Mouse (Mus musculus) gastrocnemius, postnatal 25 days (tissue): ENCODE measurements around the gene Yap1. TPM values are rescaled to one million over a fixed set of nuclear protein-coding genes. Genes with fewer than 3 reads are reported as not detected.

Experiments used
- DNase-seq: peaks from one replicate; pipeline ENCODE4 v3.0.0; 2022
- long read RNA-seq, 2 experiments: library from polyadenylated mRNA; stranded (forward); transcript quantifications; one replicate each; pipeline ENCODE4 v2.0.0; 2021
- total RNA-seq, 2 experiments: library from RNA; stranded (reverse); gene quantifications; 1 replicate in 1 of 2; 2 replicates in 1 of 2; pipeline ENCODE4 v1.2.3; 2021

Yap1 gene
- 10 to 100 TPM; 38.2 to 43.3 TPM for total RNA-seq
- long read RNA-seq, experiment 1, partial matches to known transcripts: 0 of 14 reads
- long read RNA-seq, experiment 1, other reads (novel, unspliced or antisense): 14 of 14 reads
- long read RNA-seq, experiment 2, full-length matches to known transcripts: 3 of 12 reads
- long read RNA-seq, experiment 2, partial matches to known transcripts: 0 of 12 reads
- long read RNA-seq, experiment 2, other reads (novel, unspliced or antisense): 9 of 12 reads

DNA sequence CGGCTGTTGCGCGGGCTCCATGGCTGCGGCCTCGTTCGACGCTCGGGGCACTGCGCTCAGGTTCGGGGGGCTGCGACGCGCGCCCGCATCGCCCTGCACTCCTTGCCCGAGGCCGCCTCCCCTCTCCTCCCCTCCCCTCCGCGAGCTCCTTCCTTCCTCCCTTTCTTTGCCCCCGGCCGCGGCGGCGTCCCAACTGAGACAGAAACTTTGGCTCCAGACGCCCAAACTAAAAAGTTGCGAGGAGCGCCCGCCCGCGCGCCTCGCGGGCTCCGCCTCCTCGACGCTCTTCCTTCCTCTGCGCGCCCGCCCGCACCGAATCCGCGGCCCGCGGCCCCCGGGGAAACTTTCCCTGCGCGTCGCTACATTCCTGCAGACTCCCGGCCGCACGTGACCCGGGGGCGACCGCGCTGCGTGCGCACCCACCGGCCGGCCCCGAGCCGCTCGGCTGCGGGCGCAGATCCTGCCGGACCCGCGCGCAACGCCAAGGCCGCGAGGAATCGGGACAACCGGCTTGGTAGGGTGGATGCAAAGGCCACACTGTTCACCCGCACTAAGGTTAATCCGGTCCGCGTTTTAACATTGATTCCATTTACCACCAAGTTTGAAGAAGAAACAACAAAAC, at the start of gene Yap1:
Gene Yap1, minus strand, starts transcription at position 227 of the 622 bp plus-strand sequence.
- peak; percentile 92 for DNase-seq

- no peak for DNase-seq
Observed at GRCm38 (mm10) chr9:8043044-8043387, 38.6 kb upstream of the Yap1 start.

DNA sequence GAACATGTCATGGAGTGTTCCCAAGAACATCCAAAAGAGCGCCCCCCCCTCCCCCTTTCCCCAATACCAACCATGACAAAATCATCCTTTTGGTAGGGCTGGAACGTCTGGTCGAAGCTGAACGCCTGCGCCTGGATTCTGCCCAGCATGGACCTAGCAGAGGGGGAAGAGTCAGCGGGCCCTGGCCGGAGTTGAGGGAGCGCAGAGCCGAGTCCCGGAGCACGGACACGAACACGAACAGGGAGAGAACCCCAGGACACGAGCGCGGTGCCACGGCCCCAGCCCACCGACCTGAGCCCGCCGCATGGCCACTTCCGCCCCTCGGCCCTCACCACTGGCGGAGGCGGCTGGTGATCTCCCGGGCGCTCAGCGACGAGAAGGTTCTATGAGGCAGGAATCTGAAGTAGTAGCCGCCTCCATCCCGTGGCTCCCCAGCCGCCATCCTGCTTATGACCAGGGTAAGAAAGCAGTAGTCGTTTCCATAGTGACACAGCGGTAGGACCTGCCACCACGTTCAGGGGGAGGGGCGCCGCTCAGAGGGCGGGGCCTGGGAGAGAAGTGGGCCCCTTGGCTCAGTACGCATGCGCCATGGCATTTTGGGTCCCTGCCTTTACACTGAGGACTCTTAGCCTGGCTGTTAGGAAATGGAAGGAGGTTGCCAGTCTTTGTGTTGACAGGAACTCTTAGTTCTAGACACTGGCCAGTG, 38.1 kb upstream of the Yap1 start, which contains the start of gene Cfap300:
Gene Cfap300, minus strand, starts transcription at position 486 of the 706 bp plus-strand sequence.
- peak; percentile 96 for DNase-seq

DNA sequence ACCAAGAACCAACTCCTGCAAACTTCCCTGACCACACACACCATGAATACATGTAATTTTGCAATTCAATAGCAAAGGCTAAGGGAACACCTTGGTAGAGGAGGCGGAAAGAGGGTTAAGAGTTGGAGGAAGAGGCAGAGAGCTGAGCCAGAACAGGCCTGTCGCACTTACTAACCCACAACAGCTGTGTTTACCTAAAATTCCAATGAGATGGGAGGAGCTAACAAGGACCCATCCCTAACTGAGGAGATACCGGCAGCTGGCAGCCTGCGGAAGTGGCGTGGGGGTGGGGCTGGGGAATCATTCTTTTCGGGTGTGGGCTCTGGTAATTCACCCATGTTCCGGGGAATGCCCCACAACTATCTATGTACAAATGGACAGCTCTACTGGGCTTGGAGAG, 31.1 kb upstream of the Yap1 start:
- no peak for DNase-seq

- DNase-seq: no peak
Observed at GRCm38 (mm10) chr9:8035091-8035490, 30.7 kb upstream of the Yap1 start.

DNA sequence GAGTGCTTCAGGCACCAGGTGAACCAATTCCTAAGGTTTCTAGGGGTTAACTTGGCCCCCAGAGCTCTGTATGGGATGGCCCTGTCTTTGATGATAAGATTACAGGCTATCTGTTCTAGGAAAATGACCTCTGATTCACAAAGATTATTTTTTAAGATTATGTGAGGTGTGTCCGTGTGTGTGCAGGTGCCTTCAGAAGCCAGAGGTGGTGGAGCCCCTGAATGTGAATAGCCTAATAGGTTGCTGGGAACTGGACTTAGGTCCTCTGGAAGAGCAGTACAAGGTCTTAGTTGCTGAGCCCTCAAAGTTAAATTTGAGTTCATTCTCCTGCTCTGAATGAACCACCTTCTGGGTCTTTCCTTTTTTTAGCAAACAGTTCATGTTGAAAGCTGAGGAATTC, 29.7 kb upstream of the Yap1 start:
- DNase-seq: no peak

- no peak for DNase-seq
Observed at GRCm38 (mm10) chr9:8032847-8033246, 28.5 kb upstream of the Yap1 start.

DNA sequence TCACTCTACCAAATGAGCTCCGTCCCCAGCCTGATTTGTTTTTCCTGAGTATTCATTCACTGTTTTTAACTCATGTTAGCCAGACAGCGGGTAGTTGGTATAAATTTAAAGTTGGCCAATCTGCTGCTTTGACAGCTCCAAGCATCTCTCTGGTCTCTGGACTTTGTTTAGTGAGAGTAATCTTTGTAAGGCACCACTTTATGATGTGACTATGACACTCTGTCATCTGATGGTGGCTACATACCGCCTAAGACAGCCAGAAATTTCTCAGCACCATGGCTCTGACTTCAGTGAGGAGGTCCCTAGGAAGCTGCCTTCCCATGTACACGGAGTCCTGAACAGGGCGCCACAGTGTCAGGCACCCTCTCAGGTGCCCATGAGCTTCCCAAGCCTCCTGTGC, 14.2 kb upstream of the Yap1 start:
- DNase-seq: no peak

GRCm38 (mm10) chr9:8017253-8017913, 13.0 kb upstream of the Yap1 start:
- no peak for DNase-seq

DNA sequence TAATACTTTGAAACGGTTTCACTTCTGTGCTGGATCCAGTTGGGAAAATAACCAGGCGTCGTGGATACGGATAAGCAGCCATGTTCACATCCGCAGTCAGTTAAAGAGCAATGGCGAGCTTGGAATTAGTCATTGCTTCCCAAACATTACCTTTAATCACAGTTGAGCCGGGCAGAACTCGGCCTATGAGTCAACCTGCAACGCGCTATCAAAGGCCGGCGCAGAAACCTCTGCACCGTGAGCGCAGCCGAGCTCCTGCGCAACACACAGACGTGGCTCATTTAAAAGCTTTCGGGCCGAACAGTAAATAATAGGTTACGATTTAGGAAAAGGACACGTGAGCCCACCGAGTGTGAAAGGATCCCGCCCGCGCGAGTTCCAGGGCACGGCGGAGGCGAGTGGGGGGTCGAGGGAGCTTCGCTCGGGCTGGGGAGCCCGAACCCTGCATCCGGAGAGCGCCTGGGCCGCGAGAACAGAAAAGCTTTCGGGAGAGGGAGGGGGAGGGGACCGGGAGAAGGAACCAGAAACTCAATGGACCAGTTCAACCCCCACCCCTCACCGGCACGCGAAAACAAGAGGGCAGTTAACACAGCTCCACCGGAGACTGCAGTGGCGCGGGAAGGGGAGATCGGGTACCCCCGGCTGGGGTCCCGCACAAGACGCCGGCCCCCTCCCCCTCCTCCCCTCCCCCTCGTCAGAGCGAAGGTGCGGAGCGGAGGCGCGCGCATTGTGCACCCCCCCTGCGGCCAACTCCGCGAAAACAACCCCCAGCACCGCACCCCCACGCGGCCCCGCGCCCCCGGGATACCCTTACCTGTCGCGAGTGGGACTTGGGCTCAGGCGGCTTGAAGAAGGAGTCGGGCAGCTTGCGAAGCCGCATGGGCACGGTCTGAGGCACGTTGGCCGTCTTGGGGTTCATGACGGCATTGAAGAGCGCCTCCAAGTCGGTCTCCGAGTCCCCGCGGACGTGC, 810 bp downstream of the Yap1 start:
- DNase-seq: peak; percentile 54

DNA sequence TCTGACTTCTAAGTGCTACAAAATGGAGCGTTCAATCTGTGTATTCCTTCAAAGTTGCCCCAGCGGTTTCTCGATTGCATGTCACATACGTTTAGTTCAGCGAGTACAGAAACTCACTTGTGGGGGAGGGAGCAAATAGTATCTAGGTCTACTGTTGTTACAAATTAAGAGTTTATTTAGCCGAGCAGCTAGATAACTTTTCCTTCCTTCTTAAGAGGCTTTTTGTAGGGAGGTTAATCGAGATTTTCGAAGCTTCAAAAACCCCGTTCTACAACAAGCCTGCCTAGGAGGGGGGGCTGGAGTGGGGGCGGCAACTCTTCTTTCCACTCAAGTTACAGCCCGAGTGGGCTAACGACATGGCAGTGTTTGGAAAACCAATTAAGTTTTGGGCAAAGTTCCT, 1.6 kb downstream of the Yap1 start:
- no peak for DNase-seq

- no peak for DNase-seq
Observed at GRCm38 (mm10) chr9:8001352-8001751, 3.0 kb downstream of the Yap1 start.

- DNase-seq: no peak
Observed at GRCm38 (mm10) chr9:7994275-7994674, 10.1 kb downstream of the Yap1 start.

- DNase-seq: no peak
Observed at GRCm38 (mm10) chr9:7992651-7993050, 11.7 kb downstream of the Yap1 start.

GRCm38 (mm10) chr9:7990897-7991296, 13.5 kb downstream of the Yap1 start:
- no peak for DNase-seq

DNA sequence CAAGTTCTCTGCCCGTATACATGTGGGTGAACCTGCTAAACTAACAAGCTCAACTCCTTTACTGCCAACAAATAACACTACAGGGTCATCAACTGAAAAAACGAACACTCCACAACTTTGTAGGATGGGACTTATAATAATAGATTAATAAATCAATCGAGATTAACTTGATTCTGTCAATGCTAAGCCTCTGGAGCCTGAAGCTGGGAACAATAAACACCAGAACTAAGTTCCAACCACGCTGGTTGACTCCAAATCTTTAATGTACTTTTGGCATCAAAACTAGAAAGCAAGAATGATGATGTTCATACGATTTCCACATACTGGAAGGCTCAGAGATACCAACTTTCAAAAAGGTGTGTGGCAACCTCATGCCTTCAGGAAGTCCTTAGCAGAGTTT, 17.3 kb downstream of the Yap1 start:
- no peak for DNase-seq

DNA sequence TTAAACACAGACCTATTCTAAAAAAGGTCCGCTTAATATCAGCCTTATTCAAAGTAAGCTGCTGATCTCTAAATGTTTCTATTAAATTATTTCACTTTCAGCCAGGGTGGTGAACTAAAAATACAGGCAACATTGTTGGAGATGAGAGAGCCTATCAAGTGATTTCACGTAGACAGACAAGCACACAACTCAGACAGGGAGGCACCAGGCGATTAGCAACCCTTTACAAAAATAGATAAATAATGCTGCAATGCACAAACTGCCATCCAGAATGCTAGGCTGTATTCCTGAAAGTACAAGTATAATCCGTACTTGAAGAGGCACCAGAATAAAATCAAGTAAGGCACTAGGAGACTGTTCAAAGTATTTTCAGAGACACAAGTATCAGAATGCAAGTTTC, 20.1 kb downstream of the Yap1 start:
- no peak for DNase-seq

DNA sequence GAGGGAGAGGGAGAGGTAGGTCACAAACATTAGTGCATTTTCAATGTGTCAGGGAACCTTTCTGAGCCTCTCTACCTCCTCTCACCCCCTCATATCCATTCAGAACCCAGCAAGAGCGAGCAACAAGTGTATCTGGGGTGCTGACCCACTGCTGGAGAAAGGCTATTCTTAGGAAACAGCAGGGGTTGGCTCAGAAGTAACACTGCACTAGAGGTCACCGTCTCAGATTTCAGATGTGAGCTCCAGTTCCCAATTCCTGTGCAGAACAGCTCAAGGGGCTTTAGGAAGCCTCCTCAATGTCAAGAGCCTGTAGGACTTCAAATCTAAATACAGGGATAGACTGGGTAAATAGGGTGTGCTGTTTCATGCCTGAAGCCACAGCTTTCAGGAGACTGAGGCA, 20.7 kb downstream of the Yap1 start:
- DNase-seq: no peak

DNA sequence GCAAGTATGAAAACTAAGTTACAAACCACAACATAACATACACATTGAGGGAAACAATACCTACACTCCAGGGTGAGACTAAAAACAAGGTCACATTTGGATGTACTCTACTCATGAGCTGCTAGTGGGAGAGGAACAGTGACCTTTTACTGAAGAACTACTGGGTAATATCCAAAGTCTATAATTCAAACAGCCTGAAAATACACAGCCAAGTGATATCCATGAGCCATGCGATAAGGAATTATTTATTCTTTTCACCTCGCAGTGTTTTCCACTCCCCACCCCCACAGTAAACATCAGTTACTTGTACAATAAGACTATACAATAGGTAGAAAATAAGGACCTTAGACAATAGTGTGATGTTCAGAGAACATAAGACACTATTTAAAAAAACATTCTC, 24.2 kb downstream of the Yap1 start:
- DNase-seq: no peak

GRCm38 (mm10) chr9:7979153-7979916, 25.1 kb downstream of the Yap1 start:
- DNase-seq: no peak

DNA sequence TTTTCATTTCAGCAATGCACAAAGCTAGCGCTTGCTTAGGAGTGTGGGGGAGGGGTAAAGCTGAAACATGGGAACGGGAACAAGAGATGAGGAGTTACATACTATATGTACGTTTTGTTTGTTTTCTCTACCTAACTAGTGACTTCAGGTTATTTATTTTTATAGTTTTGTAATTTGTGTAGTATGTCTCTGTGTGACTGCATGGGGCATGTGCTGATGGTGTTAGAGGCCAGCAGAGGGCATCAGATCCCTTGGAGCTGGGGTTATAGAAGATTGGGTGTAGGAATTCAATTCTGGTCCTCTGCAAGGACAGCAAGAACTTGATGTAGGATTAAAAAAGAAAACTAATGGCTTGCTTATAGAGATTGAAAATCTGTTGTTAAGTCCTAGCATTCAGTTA, 25.9 kb downstream of the Yap1 start:
- no peak for DNase-seq
